ENCODE assay signal across 8 mouse cellular contexts in genomic region chr6:86370093-86370713, GRCm38 (mm10). TPM values are rescaled to one million over a fixed set of nuclear protein-coding genes. Genes with fewer than 3 reads are reported as not detected.
DNase-seq lines count a peak whose midpoint lies in the region; ATAC-seq lines count a peak whose summit lies in the region.

No protein-coding gene starts in this region.

- H3K9ac ChIP-seq in kidney, embryonic 16.5 days (replicated peaks; ENCODE audit: low read length), result peak overlapping the region; percentile 82
- H3K9ac ChIP-seq in hindbrain, embryonic 12.5 days, result peak overlapping the region; percentile 55; the same call in 1 of the 2 replicates

- no peak for DNase-seq in kidney, adult 9 months
- DNase-seq in adipocyte (ENCODE audit: low spot score), result peak; percentile 59
- peak; percentile 23 for DNase-seq in lung, postnatal 25 days (ENCODE audit: low spot score)
- DNase-seq in embryo, embryonic 10.5 days (ENCODE audit: low spot score), result no peak

- H3K36me3 ChIP-seq in kidney, embryonic 16.5 days (ENCODE audit: insufficient read depth, low read length), result peaks cover 15% of the 10 kb centered on the region; the same call in 1 of the 2 replicates
- peaks cover 13% of the 10 kb centered on the region; the same call in 1 of the 2 replicates for H3K36me3 ChIP-seq in hindbrain, embryonic 12.5 days

- no peak for ATAC-seq in kidney, embryonic 16.5 days (ENCODE audit: low FRiP score, low TSS enrichment)
- ATAC-seq in hindbrain, embryonic 12.5 days (ENCODE audit: low FRiP score), result no peak
- ATAC-seq in erythroid progenitor cell, adult 5-6 weeks (replicated peaks; ENCODE audit: low FRiP score, poor library complexity, severe bottlenecking), result no peak
- no peak for ATAC-seq in inflammation-experienced regulatory T-cells, adult 6 months

- peak overlapping the region; percentile 98 for H3K4me3 ChIP-seq in kidney, embryonic 16.5 days (ENCODE audit: low read length)
- H3K4me3 ChIP-seq in hindbrain, embryonic 12.5 days, result peak overlapping the region; percentile 71

- no peaks in the 10 kb centered on the region for H3K27me3 ChIP-seq in kidney, embryonic 16.5 days (ENCODE audit: insufficient read depth, low read length)
- no peaks in the 10 kb centered on the region for H3K27me3 ChIP-seq in hindbrain, embryonic 12.5 days

- peaks cover 29% of the 10 kb centered on the region for H3K4me1 ChIP-seq in kidney, embryonic 16.5 days (ENCODE audit: insufficient read depth, low read length)
- H3K4me1 ChIP-seq in hindbrain, embryonic 12.5 days, result peaks cover 24% of the 10 kb centered on the region

- WGBS in kidney, embryonic 16.5 days, result 77% methylated on average over 3 of the region's 3 CpGs
- WGBS in hindbrain, embryonic 12.5 days, result 62% methylated on average over 3 of the region's 3 CpGs

- peak overlapping the region; percentile 91 for H3K27ac ChIP-seq in kidney, embryonic 16.5 days (ENCODE audit: low read length)
- peak overlapping the region; percentile 85 for H3K27ac ChIP-seq in hindbrain, embryonic 12.5 days

- peak overlapping the region; percentile 96 for H3K4me2 ChIP-seq in kidney, embryonic 16.5 days (replicated peaks; ENCODE audit: low read depth, low read length)
- peak overlapping the region; percentile 91 for H3K4me2 ChIP-seq in hindbrain, embryonic 12.5 days (replicated peaks)

- no peaks in the 10 kb centered on the region for H3K9me3 ChIP-seq in kidney, embryonic 16.5 days (ENCODE audit: low read length)
- no peaks in the 10 kb centered on the region for H3K9me3 ChIP-seq in hindbrain, embryonic 12.5 days (replicated peaks)

RNA-seq across cellular contexts. Expression of gene Snrpg, which starts 0.9 kb away (rescaled TPM):
- polyA plus RNA-seq in kidney, embryonic 16.5 days (2015; fragmentation: Nextera tagmentation; extraction: Ambion mirVana), result 575 and 578 TPM in 2 replicates
- 394 and 521 TPM in 2 replicates for polyA plus RNA-seq in hindbrain, embryonic 12.5 days (2016; fragmentation: Nextera tagmentation; extraction: Ambion mirVana)
- total RNA-seq in erythroid progenitor cell, adult 5-6 weeks (2015; ENCODE audit: low replicate concordance), result 215 and 223 TPM in 2 replicates
- 5.6 and 62.1 TPM in 2 replicates for total RNA-seq in erythroid progenitor cell, adult 5-6 weeks (2017; ENCODE audit: low replicate concordance)
- 100 to 1,000 TPM; 402 to 450 (median 421) TPM for polyA plus RNA-seq in inflammation-experienced regulatory T-cells, adult 6 months (2017; shearing (Covaris generic))

RNA-seq across cellular contexts. Expression of gene Fam136a, which starts 4.8 kb away (rescaled TPM):
- 145 and 146 TPM in 2 replicates for polyA plus RNA-seq in kidney, embryonic 16.5 days (2015; fragmentation: Nextera tagmentation; extraction: Ambion mirVana)
- polyA plus RNA-seq in hindbrain, embryonic 12.5 days (2016; fragmentation: Nextera tagmentation; extraction: Ambion mirVana), result 107 and 116 TPM in 2 replicates
- total RNA-seq in erythroid progenitor cell, adult 5-6 weeks (2015; ENCODE audit: low replicate concordance), result 2.9 and 3.4 TPM in 2 replicates
- total RNA-seq in erythroid progenitor cell, adult 5-6 weeks (2017; ENCODE audit: low replicate concordance), result 0.68 and 6.3 TPM in 2 replicates
- polyA plus RNA-seq in inflammation-experienced regulatory T-cells, adult 6 months (2017; shearing (Covaris generic)), result 10 to 100 TPM; 52.7 to 54.8 (median 53.5) TPM

RNA-seq across cellular contexts. Expression of gene Pcyox1, which starts 26.8 kb away (rescaled TPM):
- 113 and 119 TPM in 2 replicates for polyA plus RNA-seq in kidney, embryonic 16.5 days (2015; fragmentation: Nextera tagmentation; extraction: Ambion mirVana)
- polyA plus RNA-seq in hindbrain, embryonic 12.5 days (2016; fragmentation: Nextera tagmentation; extraction: Ambion mirVana), result 123 and 125 TPM in 2 replicates
- total RNA-seq in erythroid progenitor cell, adult 5-6 weeks (2015; ENCODE audit: low replicate concordance), result 10.9 and 15.1 TPM in 2 replicates
- 8.0 and 8.5 TPM in 2 replicates for total RNA-seq in erythroid progenitor cell, adult 5-6 weeks (2017; ENCODE audit: low replicate concordance)
- 10 to 100 TPM in 1 of 3 experiments, 1 to 10 TPM in 2; 6.1 to 11.8 (median 6.8) TPM for polyA plus RNA-seq in inflammation-experienced regulatory T-cells, adult 6 months (2017; shearing (Covaris generic))

RNA-seq across cellular contexts. Expression of gene Tia1, which starts 33.8 kb away (rescaled TPM):
- 187 and 221 TPM in 2 replicates for polyA plus RNA-seq in kidney, embryonic 16.5 days (2015; fragmentation: Nextera tagmentation; extraction: Ambion mirVana)
- polyA plus RNA-seq in hindbrain, embryonic 12.5 days (2016; fragmentation: Nextera tagmentation; extraction: Ambion mirVana), result 349 and 355 TPM in 2 replicates
- total RNA-seq in erythroid progenitor cell, adult 5-6 weeks (2015; ENCODE audit: low replicate concordance), result 42.5 and 59.5 TPM in 2 replicates
- 32.9 and 39.7 TPM in 2 replicates for total RNA-seq in erythroid progenitor cell, adult 5-6 weeks (2017; ENCODE audit: low replicate concordance)
- polyA plus RNA-seq in inflammation-experienced regulatory T-cells, adult 6 months (2017; shearing (Covaris generic)), result 100 to 1,000 TPM in 2 of 3 experiments, 10 to 100 TPM in 1; 85.7 to 110 (median 100) TPM

RNA-seq across cellular contexts. Expression of gene Gm44790, which starts 56.3 kb away (rescaled TPM):
- 0.80 TPM in 1 of 2 replicates, not detected in the other for polyA plus RNA-seq in kidney, embryonic 16.5 days (2015; fragmentation: Nextera tagmentation; extraction: Ambion mirVana)
- polyA plus RNA-seq in hindbrain, embryonic 12.5 days (2016; fragmentation: Nextera tagmentation; extraction: Ambion mirVana), result not detected in 2 replicates
- 2.5 TPM in 1 of 2 replicates, not detected in the other for total RNA-seq in erythroid progenitor cell, adult 5-6 weeks (2015; ENCODE audit: low replicate concordance)
- not detected in 2 replicates for total RNA-seq in erythroid progenitor cell, adult 5-6 weeks (2017; ENCODE audit: low replicate concordance)
- not detected for polyA plus RNA-seq in inflammation-experienced regulatory T-cells, adult 6 months (2017; shearing (Covaris generic))

Comparison
In these comparisons a context has a peak if more than half of its experiments do, and no peak if none do; other contexts are left out.
1. DNase-seq: peak in adipocyte (single experiment) and lung, postnatal 25 days (single experiment); none in kidney, adult 9 months (single experiment) and embryo, embryonic 10.5 days (single experiment).